Mouse (Mus musculus): ENCODE data around the gene Parm1.

GRCm38 (mm10) chr5:91519521-91519920 is 2.1 kb downstream of the Parm1 start:
- no peak for TF ChIP-seq CTCF (IDR thresholded peaks at IDR 0.05; ENCODE audit: low read depth)
- no peak for TF ChIP-seq EP300 (IDR thresholded peaks at IDR 0.05; ENCODE audit: low read depth)

Data from liver, postnatal 0 days (tissue).